9 mouse cellular contexts compared by ENCODE assay signal in genomic region chr14:25236421-25236973, GRCm38 (mm10).
A peak's percentile ranks its signal among the peaks of the same experiment; 100 is the strongest.
DNase-seq lines count a peak whose midpoint lies in the region; ATAC-seq and TF ChIP-seq lines count a peak whose summit lies in the region.
"Had no signal": no experiment of that assay in that cellular context is flagged by ENCODE, and none has a peak within 500 bp of the region (broad histone marks: within the 10 kb centered on the region; RNA-seq: fewer than 3 reads in every experiment).

No protein-coding gene starts in this region.

- H3K27me3 ChIP-seq in cerebellum, adult 2 months (ENCODE audit: control insufficient read depth, insufficient read depth, low read length), result no peaks in the 10 kb centered on the region
- H3K27me3 ChIP-seq in neural tube, embryonic 13.5 days, result no peaks in the 10 kb centered on the region
- H3K27me3 ChIP-seq: liver, embryonic 15.5 days had no signal

- intact Hi-C loops in left cerebral cortex, postnatal 36 days (cut with DNase I), result no loop called here

- 0 out of 2 replicates have a peak overlapping the region, but pooled peaks have one; percentile 3 for H3K9ac ChIP-seq in neural tube, embryonic 13.5 days
- H3K9ac ChIP-seq: liver, embryonic 15.5 days had no signal

- WGBS in cerebellum, adult 2 months, result 50% methylated on average over 13 of the region's 13 CpGs
- WGBS in neural tube, embryonic 13.5 days, result 73% methylated on average over 13 of the region's 13 CpGs

- peak; percentile 39 to 47 for DNase-seq in cerebellum, adult 2 months
- no peak for DNase-seq in cerebellum, adult 11 months
- DNase-seq in neural tube, embryonic 10.5 days (ENCODE audit: extremely low spot score, low spot score), result no peak
- DNase-seq in left cerebral cortex, postnatal 36 days (ENCODE audit: low spot score in 2 of 2), result peak; percentile 40 to 43
- peak; percentile 65 for DNase-seq in telencephalon, adult 2 months (ENCODE audit: low read depth, low spot score)
- no peak for DNase-seq in urinary bladder, postnatal 25 days (ENCODE audit: low spot score)

- peaks cover 10% of the 10 kb centered on the region for H3K4me1 ChIP-seq in cerebellum, adult 2 months (ENCODE audit: control insufficient read depth, insufficient read depth, low read length)
- H3K4me1 ChIP-seq in neural tube, embryonic 13.5 days (replicated peaks), result peaks cover 15% of the 10 kb centered on the region
- H3K4me1 ChIP-seq: liver, embryonic 15.5 days had no signal

- no peaks in the 10 kb centered on the region for H3K36me3 ChIP-seq in neural tube, embryonic 13.5 days
- H3K36me3 ChIP-seq: liver, embryonic 15.5 days had no signal

- H3K9me3 ChIP-seq in neural tube, embryonic 13.5 days, result no peaks in the 10 kb centered on the region
- H3K9me3 ChIP-seq: liver, embryonic 15.5 days had no signal

- no peak for TF ChIP-seq POLR2A in cerebellum, adult 2 months (IDR thresholded peaks at IDR 0.05; ENCODE audit: borderline replicate concordance, insufficient read depth, low read length)

- H3K4me2 ChIP-seq in neural tube, embryonic 13.5 days, result no peak overlapping the region
- H3K4me2 ChIP-seq: liver, embryonic 15.5 days had no signal

- ATAC-seq in neural tube, embryonic 13.5 days (ENCODE audit: low read depth), result no peak
- no peak for ATAC-seq in megakaryocyte-erythroid progenitor cell, adult 5-6 weeks (replicated peaks; ENCODE audit: low FRiP score, low TSS enrichment, poor library complexity, severe bottlenecking)

- no peak overlapping the region for H3K27ac ChIP-seq in cerebellum, adult 2 months (ENCODE audit: insufficient read depth, low read length)
- peak overlapping the region; percentile 29; the same call in 1 of the 2 replicates for H3K27ac ChIP-seq in neural tube, embryonic 13.5 days (replicated peaks)
- H3K27ac ChIP-seq: liver, embryonic 15.5 days had no signal

- no peak for TF ChIP-seq CTCF in cerebellum, adult 2 months (IDR thresholded peaks at IDR 0.05; ENCODE audit: borderline replicate concordance, insufficient read depth, low read depth, low read length)

- H3K4me3 ChIP-seq in cerebellum, adult 2 months (replicated peaks; ENCODE audit: insufficient read depth, low read depth, low read length), result no peak overlapping the region
- H3K4me3 ChIP-seq in neural tube, embryonic 13.5 days, result no peak overlapping the region
- H3K4me3 ChIP-seq: liver, embryonic 15.5 days had no signal

Comparison
In these comparisons a context has a peak if more than half of its experiments do, and no peak if none do; other contexts are left out.
1. DNase-seq: peak in cerebellum, adult 2 months (2 of 2), left cerebral cortex, postnatal 36 days (2 of 2) and telencephalon, adult 2 months (single experiment); none in cerebellum, adult 11 months (single experiment), neural tube, embryonic 10.5 days (single experiment) and urinary bladder, postnatal 25 days (single experiment).